Mouse (Mus musculus): ENCODE measurements around the gene E030018B13Rik. TPM values are rescaled to one million over a fixed set of nuclear protein-coding genes. Genes with fewer than 3 reads are reported as not detected.

The E030018B13Rik gene
- polyA plus RNA-seq, 1 experiment from 2014 or later = 0.39 TPM

DNA sequence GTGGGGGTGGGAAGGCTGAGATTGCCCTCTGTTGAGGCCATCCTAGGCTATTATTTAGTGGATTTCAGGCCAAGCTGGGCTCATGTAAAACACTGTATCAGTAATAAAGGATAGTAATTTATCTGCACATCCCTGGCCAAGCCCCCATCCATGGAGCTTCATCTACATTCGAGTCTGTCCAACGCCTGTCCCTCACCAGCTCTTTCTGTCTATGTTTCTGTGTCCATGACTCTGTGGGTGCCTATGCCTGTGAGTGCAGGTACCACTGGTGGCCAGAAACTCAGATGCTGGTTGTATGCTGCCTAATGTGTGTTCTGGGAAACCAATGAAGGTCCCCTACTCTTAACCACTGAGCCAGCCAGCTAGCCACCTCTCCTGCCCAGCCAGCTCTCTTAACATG lies 16.2 kb upstream of the E030018B13Rik start:
- H3K27me3 ChIP-seq = no peaks in the 10 kb centered on the region
- no peak overlapping the region for H3K4me2 ChIP-seq (replicated peaks)
- 92% methylated on average over 2 of the region's 2 CpGs for WGBS
- H3K9ac ChIP-seq (replicated peaks) = no peak overlapping the region
- no peak overlapping the region for H3K27ac ChIP-seq (replicated peaks)
- no peak overlapping the region for H3K4me3 ChIP-seq
- no peak for ATAC-seq (replicated peaks)
- H3K9me3 ChIP-seq = no peaks in the 10 kb centered on the region
- no peaks in the 10 kb centered on the region for H3K36me3 ChIP-seq
- peaks cover 64% of the 10 kb centered on the region for H3K4me1 ChIP-seq

DNA sequence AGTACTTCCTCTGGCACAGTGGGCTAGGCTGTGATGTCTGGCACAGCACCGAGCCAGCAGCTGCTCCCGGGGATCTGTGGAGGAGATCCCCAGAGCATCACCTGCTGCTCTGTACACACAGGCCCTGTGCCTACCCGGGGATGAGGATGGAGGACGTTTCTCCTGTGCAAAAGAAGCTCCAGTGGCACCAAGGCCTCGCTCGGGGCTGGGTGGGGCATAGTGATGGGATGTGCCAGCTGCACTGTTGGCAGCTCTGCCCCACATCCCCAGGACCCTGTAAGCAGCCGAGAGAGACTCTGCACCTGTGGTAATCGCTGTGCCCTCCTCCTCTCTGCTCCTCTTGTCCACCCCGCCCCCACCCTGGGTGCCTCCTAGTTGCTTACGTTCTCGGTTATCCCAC lies 15.3 kb upstream of the E030018B13Rik start:
- Histone ChIP-seq H3K9me3 (no peaks in the 10 kb centered on the region), H3K4me3 (no peak overlapping the region), H3K36me3 (no peaks in the 10 kb centered on the region), H3K27me3 (no peaks in the 10 kb centered on the region), H3K4me1 (peaks cover 57% of the 10 kb centered on the region), H3K9ac (replicated peaks) (no peak overlapping the region), H3K4me2 (replicated peaks) (no peak overlapping the region), H3K27ac (replicated peaks) (peak overlapping the region; percentile 55)
- peak; percentile 31; the same call in 1 of the 2 replicates for ATAC-seq (replicated peaks)
- 35% methylated on average over 11 of the region's 11 CpGs for WGBS

DNA sequence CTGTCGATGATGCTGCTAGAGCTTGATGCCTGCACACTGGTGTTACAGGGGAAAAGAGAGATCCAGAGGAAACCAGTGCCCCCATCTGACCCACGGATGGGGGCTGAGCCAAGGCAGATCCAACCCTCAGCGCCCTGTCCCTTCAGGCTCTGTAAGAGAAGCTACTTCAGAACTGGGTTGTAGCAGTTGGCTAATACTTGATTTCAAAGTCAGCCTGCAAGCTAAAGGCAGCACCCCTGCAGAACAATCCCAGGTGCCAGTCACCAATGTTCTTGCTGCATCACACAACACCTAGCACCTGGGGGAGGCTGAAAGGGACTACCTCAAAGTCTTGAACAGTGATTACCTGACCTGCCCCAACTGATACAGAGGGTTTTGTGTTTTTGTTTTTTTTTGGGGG lies 14.7 kb upstream of the E030018B13Rik start:
- ATAC-seq (replicated peaks) = no peak
- no peaks in the 10 kb centered on the region for H3K27me3 ChIP-seq
- H3K36me3 ChIP-seq = no peaks in the 10 kb centered on the region
- 72% methylated on average over 3 of the region's 3 CpGs for WGBS
- H3K4me2 ChIP-seq (replicated peaks) = no peak overlapping the region
- H3K9ac ChIP-seq (replicated peaks) = no peak overlapping the region
- no peak overlapping the region for H3K4me3 ChIP-seq
- H3K27ac ChIP-seq (replicated peaks) = peak overlapping the region; percentile 55
- H3K4me1 ChIP-seq = peaks cover 51% of the 10 kb centered on the region
- H3K9me3 ChIP-seq = no peaks in the 10 kb centered on the region

- 0 out of 2 replicates have a peak overlapping the region, but pooled peaks have one; percentile 20 for H3K9ac ChIP-seq (replicated peaks)
- H3K4me2 ChIP-seq (replicated peaks) = no peak overlapping the region
- 66% methylated on average over 3 of the region's 3 CpGs for WGBS
- ATAC-seq (replicated peaks) = no peak
- H3K36me3 ChIP-seq = no peaks in the 10 kb centered on the region
- peaks cover 43% of the 10 kb centered on the region for H3K4me1 ChIP-seq
- H3K27ac ChIP-seq (replicated peaks) = peak overlapping the region; percentile 55
- H3K27me3 ChIP-seq = no peaks in the 10 kb centered on the region
- H3K9me3 ChIP-seq = no peaks in the 10 kb centered on the region
- H3K4me3 ChIP-seq = no peak overlapping the region
Measured at GRCm38 (mm10) chr7:63902604-63903210, 13.9 kb upstream of the E030018B13Rik start.

- no peaks in the 10 kb centered on the region for H3K27me3 ChIP-seq
- H3K4me3 ChIP-seq = no peak overlapping the region
- H3K9ac ChIP-seq (replicated peaks) = no peak overlapping the region
- H3K36me3 ChIP-seq = no peaks in the 10 kb centered on the region
- H3K27ac ChIP-seq (replicated peaks) = no peak overlapping the region
- no peaks in the 10 kb centered on the region for H3K9me3 ChIP-seq
- 68% methylated on average over 9 of the region's 9 CpGs for WGBS
- no peak overlapping the region for H3K4me2 ChIP-seq (replicated peaks)
- H3K4me1 ChIP-seq = peaks cover 47% of the 10 kb centered on the region
- no peak for ATAC-seq (replicated peaks)
Measured at GRCm38 (mm10) chr7:63903635-63904380, 12.8 kb upstream of the E030018B13Rik start.

GRCm38 (mm10) chr7:63905190-63905589 lies 11.5 kb upstream of the E030018B13Rik start:
- Histone ChIP-seq H3K4me3 (no peak overlapping the region), H3K4me1 (peaks cover 51% of the 10 kb centered on the region), H3K27ac (replicated peaks) (no peak overlapping the region), H3K4me2 (replicated peaks) (no peak overlapping the region), H3K27me3 (no peaks in the 10 kb centered on the region), H3K36me3 (no peaks in the 10 kb centered on the region), H3K9me3 (no peaks in the 10 kb centered on the region), H3K9ac (replicated peaks) (no peak overlapping the region)
- no peak for ATAC-seq (replicated peaks)
- 90% methylated on average over 2 of the region's 2 CpGs for WGBS

DNA sequence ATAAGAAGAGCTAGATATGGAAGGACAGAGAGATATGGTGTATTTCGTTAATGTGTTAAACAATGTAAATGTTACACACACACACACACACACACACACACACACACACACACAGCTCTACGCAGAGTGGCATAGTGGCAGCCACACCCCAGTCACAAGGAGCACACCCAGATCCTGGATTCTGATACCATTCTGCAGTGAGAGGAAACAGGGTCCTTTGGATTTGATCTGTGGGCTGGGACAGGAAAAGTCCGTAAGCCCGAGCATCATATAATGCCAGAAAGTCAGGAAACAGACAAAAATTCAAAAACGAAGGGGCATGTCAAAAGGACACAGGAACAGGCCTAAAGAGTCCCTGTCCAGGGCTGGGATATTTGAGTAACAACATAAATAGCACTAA lies 11.0 kb upstream of the E030018B13Rik start:
- no peak overlapping the region for H3K4me3 ChIP-seq
- H3K4me2 ChIP-seq (replicated peaks) = no peak overlapping the region
- no peak for ATAC-seq (replicated peaks)
- no peaks in the 10 kb centered on the region for H3K27me3 ChIP-seq
- H3K36me3 ChIP-seq = no peaks in the 10 kb centered on the region
- H3K9me3 ChIP-seq = no peaks in the 10 kb centered on the region
- H3K27ac ChIP-seq (replicated peaks) = no peak overlapping the region
- H3K9ac ChIP-seq (replicated peaks) = no peak overlapping the region
- H3K4me1 ChIP-seq = peaks cover 51% of the 10 kb centered on the region
- 94% methylated on average over 5 of the region's 5 CpGs for WGBS

DNA sequence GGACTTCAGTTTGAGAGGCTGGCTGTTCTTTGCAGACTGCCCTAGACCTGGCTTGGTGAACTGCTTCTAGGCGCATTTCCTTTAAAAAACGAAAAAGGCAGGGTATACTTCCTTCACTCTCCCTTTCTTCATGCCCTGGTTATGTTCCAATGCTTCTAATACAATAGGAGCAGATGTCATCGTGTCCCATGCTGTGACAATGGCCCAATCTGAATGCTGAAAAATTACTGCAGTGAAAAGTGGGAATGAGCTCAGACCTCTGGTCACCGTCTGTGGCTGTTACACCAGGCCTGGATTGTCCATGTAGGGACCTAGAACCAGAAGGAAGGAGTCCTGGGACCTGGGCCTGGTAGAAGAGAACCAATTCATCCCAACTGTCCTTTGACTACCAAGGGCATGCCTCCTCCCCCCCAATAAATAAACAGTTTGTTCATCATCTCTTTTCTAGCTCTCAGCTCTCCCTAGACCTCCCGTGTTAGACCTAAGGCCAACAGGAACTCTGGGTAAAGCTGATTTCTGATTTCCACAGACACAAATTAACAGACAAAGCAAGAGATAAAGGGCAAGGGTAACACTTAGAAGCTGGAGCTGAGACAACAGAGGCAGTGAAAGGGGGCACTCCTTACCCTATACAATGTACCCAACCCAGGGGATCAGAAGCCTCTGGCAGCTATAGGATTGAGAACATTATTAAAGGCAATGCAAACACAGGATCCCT lies 8.7 kb upstream of the E030018B13Rik start:
- H3K4me1 ChIP-seq = peaks cover 53% of the 10 kb centered on the region
- WGBS = 78% methylated on average over 5 of the region's 5 CpGs
- no peak for ATAC-seq (replicated peaks)

GRCm38 (mm10) chr7:63908496-63909285 lies 8.0 kb upstream of the E030018B13Rik start:
- H3K27ac ChIP-seq (replicated peaks) = 0 out of 2 replicates have a peak overlapping the region, but pooled peaks have one; percentile 31
- H3K9ac ChIP-seq (replicated peaks) = no peak overlapping the region
- H3K4me3 ChIP-seq = no peak overlapping the region
- H3K4me2 ChIP-seq (replicated peaks) = no peak overlapping the region
- peaks cover 54% of the 10 kb centered on the region for H3K4me1 ChIP-seq
- ATAC-seq (replicated peaks) = no peak
- no peaks in the 10 kb centered on the region for H3K36me3 ChIP-seq
- H3K9me3 ChIP-seq = no peaks in the 10 kb centered on the region
- no peaks in the 10 kb centered on the region for H3K27me3 ChIP-seq
- WGBS = 39% methylated on average over 9 of the region's 11 CpGs

More for the DNA sequence above, 8.7 kb upstream of the E030018B13Rik start:
- Histone ChIP-seq H3K27me3 (no peaks in the 10 kb centered on the region), H3K36me3 (no peaks in the 10 kb centered on the region), H3K27ac (replicated peaks) (0 out of 2 replicates have a peak overlapping the region, but pooled peaks have one; percentile 31), H3K4me3 (no peak overlapping the region), H3K4me2 (replicated peaks) (no peak overlapping the region), H3K9ac (replicated peaks) (no peak overlapping the region), H3K9me3 (no peaks in the 10 kb centered on the region)

DNA sequence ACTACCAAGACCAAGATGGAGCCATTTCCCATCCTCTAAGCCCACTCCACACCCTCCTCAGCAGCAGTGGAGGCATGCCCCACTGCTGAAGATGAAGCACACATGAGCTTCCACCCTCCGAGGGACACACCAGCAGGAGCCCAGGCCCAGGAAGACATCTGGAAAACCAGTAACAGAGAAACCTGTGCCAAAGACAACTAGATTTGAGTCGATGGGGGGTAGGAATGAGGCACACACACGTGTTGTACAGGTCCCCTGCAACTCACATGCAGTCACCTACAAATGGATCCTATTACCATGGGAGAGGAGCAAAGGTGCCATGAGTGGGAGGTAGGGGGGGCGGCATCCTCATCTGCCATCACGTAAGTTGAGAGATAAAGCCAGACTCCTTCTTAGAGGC lies 6.4 kb upstream of the E030018B13Rik start:
- Histone ChIP-seq H3K27ac (replicated peaks) (no peak overlapping the region), H3K4me1 (peaks cover 53% of the 10 kb centered on the region), H3K36me3 (no peaks in the 10 kb centered on the region), H3K4me3 (no peak overlapping the region), H3K9ac (replicated peaks) (no peak overlapping the region), H3K9me3 (no peaks in the 10 kb centered on the region), H3K4me2 (replicated peaks) (no peak overlapping the region), H3K27me3 (no peaks in the 10 kb centered on the region)
- no peak for ATAC-seq (replicated peaks)
- 59% methylated on average over 5 of the region's 5 CpGs for WGBS

DNA sequence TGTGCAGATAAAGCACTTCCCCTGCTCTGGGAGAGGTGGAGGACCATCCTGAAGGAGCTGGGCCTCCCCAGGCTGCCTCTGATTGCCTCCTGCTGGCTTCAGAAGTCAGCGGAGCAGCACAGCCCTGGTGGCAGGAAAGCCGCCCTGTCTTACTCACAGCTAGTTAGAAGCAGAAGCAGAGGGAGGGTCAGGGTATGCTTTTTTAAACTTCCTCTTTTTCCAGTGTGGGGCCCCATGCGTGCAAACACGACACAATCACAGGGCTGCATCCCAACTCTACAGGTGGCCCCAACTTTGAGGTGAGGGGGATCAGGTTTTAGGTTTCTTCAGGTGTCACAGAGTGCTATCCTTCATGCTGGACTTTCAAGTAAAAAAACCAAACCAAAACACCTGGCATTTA lies 5.7 kb upstream of the E030018B13Rik start:
- H3K27ac ChIP-seq (replicated peaks) = no peak overlapping the region
- no peaks in the 10 kb centered on the region for H3K36me3 ChIP-seq
- no peak overlapping the region for H3K4me3 ChIP-seq
- H3K27me3 ChIP-seq = no peaks in the 10 kb centered on the region
- no peak for ATAC-seq (replicated peaks)
- peaks cover 53% of the 10 kb centered on the region for H3K4me1 ChIP-seq
- WGBS = 46% methylated on average over 4 of the region's 4 CpGs
- no peak overlapping the region for H3K9ac ChIP-seq (replicated peaks)
- H3K9me3 ChIP-seq = no peaks in the 10 kb centered on the region
- no peak overlapping the region for H3K4me2 ChIP-seq (replicated peaks)
